Mouse (Mus musculus): ENCODE measurements around the gene Gpr179. TPM values are rescaled to one million over a fixed set of nuclear protein-coding genes. Genes with fewer than 3 reads are reported as not detected.
A peak's percentile ranks its signal among the peaks of the same experiment; 100 is the strongest.
"Not testable (repeated sequence)": the region's sequence is repeated elsewhere in the genome, so short reads cannot be mapped to it uniquely, and the experiment has no call there.

The Gpr179 gene
- polyA plus RNA-seq, 1 experiment from 2014 or later, result not detected

DNA sequence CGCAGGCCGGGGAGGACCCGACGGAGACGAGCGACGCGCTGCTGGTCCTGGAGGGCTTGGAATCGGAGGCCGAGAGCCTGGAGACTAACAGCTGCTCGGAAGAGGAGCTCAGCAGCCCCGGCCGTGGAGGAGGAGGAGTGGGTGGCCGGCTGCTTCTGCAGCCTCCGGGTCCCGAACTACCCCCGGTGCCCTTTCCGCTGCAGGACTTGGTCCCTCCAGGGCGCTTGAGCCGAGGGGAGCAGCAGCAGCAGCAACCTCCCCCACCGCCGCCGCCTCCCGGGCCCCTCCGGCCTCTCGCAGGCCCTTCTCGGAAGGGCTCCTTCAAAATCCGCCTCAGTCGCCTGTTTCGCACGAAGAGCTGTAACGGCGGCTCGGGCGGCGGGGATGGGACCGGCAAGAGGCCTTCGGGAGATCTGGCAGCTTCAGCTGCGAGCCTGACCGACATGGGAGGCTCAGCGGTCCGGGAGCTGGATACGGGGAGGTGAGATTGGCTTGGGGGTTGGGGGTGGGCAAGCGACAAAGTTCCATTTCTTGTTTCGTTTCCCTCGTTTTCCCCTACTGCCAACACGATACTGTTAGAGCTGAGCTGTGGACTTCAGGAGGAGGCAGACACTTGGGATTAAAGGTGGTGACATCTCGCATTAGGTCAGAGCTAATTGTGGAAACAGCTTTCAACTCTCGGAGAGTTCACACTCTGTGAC is 11.2 kb upstream of the Gpr179 start:
- Histone ChIP-seq H3K27ac (ENCODE audit: low read depth) (peak overlapping the region; percentile 95), H3K4me2 (ENCODE audit: low read depth, low read length) (peak overlapping the region; percentile 95), H3K27me3 (ENCODE audit: insufficient read depth, low read length) (no peaks in the 10 kb centered on the region), H3K4me3 (ENCODE audit: low read depth, low read length) (peak overlapping the region; percentile 90), H3K9ac (replicated peaks) (peak overlapping the region; percentile 94), H3K36me3 (replicated peaks; ENCODE audit: insufficient read depth, low read length) (no peaks in the 10 kb centered on the region; the same call in 1 of the 2 replicates), H3K9me3 (ENCODE audit: low read length) (no peaks in the 10 kb centered on the region), H3K4me1 (ENCODE audit: insufficient read depth) (peaks cover 30% of the 10 kb centered on the region)
- WGBS (ENCODE audit: insufficient replicate concordance), result 0% methylated on average over 42 of the region's 49 CpGs
- TF ChIP-seq CTCF (IDR thresholded peaks at IDR 0.05; ENCODE audit: low read depth) (no peak), EP300 (IDR thresholded peaks at IDR 0.05; ENCODE audit: low read depth) (no peak)
- ATAC-seq (peak; percentile 10; the same call in 1 of the 2 replicates), DNase-seq (peak; percentile 64)

DNA sequence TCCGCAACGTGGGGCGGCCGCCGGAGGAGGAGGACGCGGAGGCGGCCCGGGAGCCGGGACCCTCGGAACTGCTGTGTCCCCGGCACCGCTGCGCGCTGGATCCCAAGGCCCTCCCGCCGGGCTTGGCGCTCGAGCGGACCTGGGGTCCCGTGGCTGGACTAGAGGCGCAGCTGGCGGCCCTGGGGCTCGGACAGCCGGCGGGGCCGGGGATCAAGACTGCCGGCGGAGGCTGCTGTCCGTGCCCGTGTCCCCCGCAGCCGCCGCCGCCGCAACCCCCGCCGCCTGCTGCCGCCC is 10.7 kb upstream of the Gpr179 start:
- Histone ChIP-seq H3K36me3 (replicated peaks; ENCODE audit: insufficient read depth, low read length) (no peaks in the 10 kb centered on the region; the same call in 1 of the 2 replicates), H3K27ac (ENCODE audit: low read depth) (peak overlapping the region; percentile 95), H3K27me3 (ENCODE audit: insufficient read depth, low read length) (no peaks in the 10 kb centered on the region), H3K4me3 (ENCODE audit: low read depth, low read length) (peak overlapping the region; percentile 90), H3K9me3 (ENCODE audit: low read length) (no peaks in the 10 kb centered on the region), H3K4me2 (ENCODE audit: low read depth, low read length) (peak overlapping the region; percentile 95), H3K9ac (replicated peaks) (peak overlapping the region; percentile 94), H3K4me1 (ENCODE audit: insufficient read depth) (peaks cover 30% of the 10 kb centered on the region)
- no peak for TF ChIP-seq CTCF (IDR thresholded peaks at IDR 0.05; ENCODE audit: low read depth)
- TF ChIP-seq EP300 (IDR thresholded peaks at IDR 0.05; ENCODE audit: low read depth), result no peak
- WGBS (ENCODE audit: insufficient replicate concordance), result under 1% methylated on average over 27 of the region's 39 CpGs
- DNase-seq (no peak), ATAC-seq (0 out of 2 replicates have a peak, but pooled peaks have one; percentile 14)

DNA sequence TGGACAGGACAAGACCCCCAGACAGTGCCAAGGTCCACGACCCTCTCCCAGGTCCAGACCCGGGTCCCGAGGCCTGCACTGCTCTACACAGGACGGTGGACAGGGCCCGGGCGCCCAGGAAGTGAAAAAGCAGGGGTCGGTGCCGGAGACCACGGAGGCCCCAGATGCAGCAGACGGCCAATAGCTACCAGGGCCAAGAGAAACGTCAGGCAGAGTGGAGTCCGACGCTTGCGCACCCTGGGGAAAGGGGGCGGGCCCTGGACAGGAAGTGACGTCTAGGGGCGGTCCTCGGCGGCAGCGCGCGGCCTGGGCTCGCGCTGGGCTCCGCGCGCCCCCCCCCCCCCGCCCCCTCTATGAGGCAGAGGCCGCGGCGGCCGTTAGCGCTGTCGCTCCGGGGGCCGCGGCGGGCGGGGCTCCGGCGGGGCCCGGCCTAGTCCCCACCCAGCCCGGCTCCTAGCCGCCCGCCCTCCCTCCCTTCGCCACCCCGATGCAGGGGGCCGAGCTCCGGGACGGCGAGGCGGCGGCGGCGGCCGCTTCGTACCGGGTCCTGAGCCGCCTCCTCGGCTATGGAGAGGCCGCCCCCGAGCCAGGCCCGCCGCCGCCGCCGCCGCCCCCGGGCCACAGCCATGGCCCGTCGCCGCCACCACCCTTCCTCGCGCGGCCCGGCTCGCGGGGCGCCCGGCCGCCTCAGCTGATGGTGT is 10.2 kb upstream of the Gpr179 start, which contains the start of gene Socs7:
Socs7 (plus strand) TSS at position 604 of the 701 bp plus-strand sequence.
- Histone ChIP-seq H3K27ac (ENCODE audit: low read depth) (peak within 1 kb of the TSS; percentile 95), H3K27me3 (ENCODE audit: insufficient read depth, low read length) (no peaks in the 10 kb centered on the region), H3K9me3 (ENCODE audit: low read length) (no peaks in the 10 kb centered on the region), H3K9ac (replicated peaks) (peak within 1 kb of the TSS; percentile 94), H3K4me1 (ENCODE audit: insufficient read depth) (peaks cover 30% of the 10 kb centered on the region), H3K4me3 (ENCODE audit: low read depth, low read length) (peak within 1 kb of the TSS; percentile 90), H3K36me3 (replicated peaks; ENCODE audit: insufficient read depth, low read length) (no peaks in the 10 kb centered on the region; the same call in 1 of the 2 replicates), H3K4me2 (ENCODE audit: low read depth, low read length) (peak within 1 kb of the TSS; percentile 95)
- under 1% methylated on average over 35 of the region's 81 CpGs for WGBS (ENCODE audit: insufficient replicate concordance)
- DNase-seq (peak; percentile 96), ATAC-seq (peak; percentile 93)
- TF ChIP-seq CTCF (IDR thresholded peaks at IDR 0.05; ENCODE audit: low read depth) (no peak), EP300 (IDR thresholded peaks at IDR 0.05; ENCODE audit: low read depth) (no peak)

DNA sequence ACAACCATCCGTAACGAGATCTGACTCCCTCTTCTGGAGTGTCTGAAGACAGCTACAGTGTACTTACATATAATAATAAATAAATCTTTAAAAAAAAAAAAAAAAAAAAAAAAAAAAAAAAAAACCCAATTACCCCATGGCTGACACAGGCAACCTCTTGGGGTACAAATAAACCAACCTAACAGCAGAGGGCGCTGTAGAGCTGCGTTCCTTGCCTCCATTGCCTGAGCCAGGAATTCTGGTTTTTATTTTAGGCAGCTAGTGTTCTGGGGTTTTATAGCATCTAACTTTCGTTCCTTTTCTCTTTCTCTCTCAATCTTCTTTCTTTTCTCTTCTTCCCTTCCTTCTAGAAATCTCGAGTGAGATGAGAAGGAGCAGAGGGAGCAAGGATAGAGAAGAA is 5.8 kb upstream of the Gpr179 start:
- not testable (repeated sequence) for H3K4me3 ChIP-seq (ENCODE audit: low read depth, low read length); H3K9me3 ChIP-seq (ENCODE audit: low read length); H3K9ac ChIP-seq (replicated peaks); H3K27me3 ChIP-seq (ENCODE audit: insufficient read depth, low read length); H3K36me3 ChIP-seq (replicated peaks; ENCODE audit: insufficient read depth, low read length); H3K4me2 ChIP-seq (ENCODE audit: low read depth, low read length); H3K27ac ChIP-seq (ENCODE audit: low read depth); H3K4me1 ChIP-seq (ENCODE audit: insufficient read depth); ATAC-seq
- WGBS (ENCODE audit: insufficient replicate concordance), result 2% methylated on average over 4 of the region's 6 CpGs
- DNase-seq, result peak; percentile 84
- peak; percentile 85 for TF ChIP-seq CTCF (IDR thresholded peaks at IDR 0.05; ENCODE audit: low read depth)

DNA sequence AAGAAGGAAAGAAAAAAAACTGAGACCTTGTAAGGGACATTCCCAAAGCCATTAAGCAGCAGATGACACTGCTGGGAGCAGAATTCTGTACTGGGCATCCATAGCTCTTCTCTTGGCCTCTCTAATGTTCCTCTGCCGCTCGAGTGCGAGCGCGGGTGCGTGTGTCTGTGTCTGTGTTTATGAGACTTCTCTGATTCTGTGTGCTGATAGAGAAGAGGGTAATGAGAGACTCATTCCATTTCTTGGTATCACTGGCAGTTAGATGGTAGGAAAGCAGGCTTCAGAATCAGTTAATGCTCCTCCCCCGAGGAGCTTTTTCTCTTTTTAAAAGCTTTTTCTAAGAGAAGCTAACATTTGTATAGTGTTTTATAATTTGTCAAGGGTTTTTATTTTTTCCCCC is 3.4 kb upstream of the Gpr179 start:
- H3K4me3 ChIP-seq (ENCODE audit: low read depth, low read length), result no peak overlapping the region
- no peaks in the 10 kb centered on the region for H3K9me3 ChIP-seq (ENCODE audit: low read length)
- DNase-seq, result no peak
- ATAC-seq, result no peak
- no peak overlapping the region for H3K4me2 ChIP-seq (ENCODE audit: low read depth, low read length)
- H3K27me3 ChIP-seq (ENCODE audit: insufficient read depth, low read length), result no peaks in the 10 kb centered on the region
- WGBS (ENCODE audit: insufficient replicate concordance), result 70% methylated on average over 7 of the region's 7 CpGs
- H3K4me1 ChIP-seq (ENCODE audit: insufficient read depth), result peaks cover under 1% of the 10 kb centered on the region; the same call in 1 of the 2 replicates
- no peaks in the 10 kb centered on the region for H3K36me3 ChIP-seq (replicated peaks; ENCODE audit: insufficient read depth, low read length)
- no peak for TF ChIP-seq EP300 (IDR thresholded peaks at IDR 0.05; ENCODE audit: low read depth)
- TF ChIP-seq CTCF (IDR thresholded peaks at IDR 0.05; ENCODE audit: low read depth), result no peak
- no peak overlapping the region for H3K27ac ChIP-seq (ENCODE audit: low read depth)
- no peak overlapping the region for H3K9ac ChIP-seq (replicated peaks)

DNA sequence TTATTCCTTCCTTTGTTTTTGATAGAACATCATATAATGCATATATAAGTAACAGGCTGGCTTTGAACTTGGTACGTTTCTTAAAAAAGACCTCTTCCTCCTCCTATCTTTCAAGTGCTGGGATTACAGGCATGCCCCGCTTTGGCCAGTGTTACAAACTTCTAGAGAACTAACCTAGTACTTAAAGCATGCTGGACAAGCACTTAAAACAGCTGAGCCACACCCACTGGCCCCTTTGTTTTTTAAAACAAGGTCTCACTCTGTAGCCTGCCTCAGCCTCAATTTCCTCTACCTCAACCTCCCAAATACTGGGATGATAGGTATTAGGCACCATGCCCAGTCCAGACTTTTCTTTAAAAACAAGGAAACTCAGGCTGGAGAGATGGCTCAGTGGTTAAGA is 2.8 kb upstream of the Gpr179 start:
- 69% methylated on average over 2 of the region's 2 CpGs for WGBS (ENCODE audit: insufficient replicate concordance)

More for the DNA sequence above, 2.8 kb upstream of the Gpr179 start:
- no peak for ATAC-seq
- Histone ChIP-seq H3K36me3 (replicated peaks; ENCODE audit: insufficient read depth, low read length) (no peaks in the 10 kb centered on the region), H3K4me2 (ENCODE audit: low read depth, low read length) (no peak overlapping the region), H3K4me3 (ENCODE audit: low read depth, low read length) (no peak overlapping the region), H3K9ac (replicated peaks) (no peak overlapping the region), H3K27me3 (ENCODE audit: insufficient read depth, low read length) (no peaks in the 10 kb centered on the region), H3K9me3 (ENCODE audit: low read length) (no peaks in the 10 kb centered on the region), H3K27ac (ENCODE audit: low read depth) (no peak overlapping the region), H3K4me1 (ENCODE audit: insufficient read depth) (peaks cover 4% of the 10 kb centered on the region; the same call in 1 of the 2 replicates)
- TF ChIP-seq EP300 (IDR thresholded peaks at IDR 0.05; ENCODE audit: low read depth) (no peak), CTCF (IDR thresholded peaks at IDR 0.05; ENCODE audit: low read depth) (no peak)
- no peak for DNase-seq
